Mouse (Mus musculus) bone marrow, adult 2 months (tissue): Measurements from ENCODE around the gene Olfml1.

ENCODE experiments used
- CTCF ChIP-seq: fragments of 200-500 bp; IDR thresholded peaks from 2 replicates; pipeline ENCODE4 v1.5.1; 2011; ENCODE audit warnings: low read length, control low read depth; ENCODE audit not compliant: control insufficient read depth, insufficient read depth
- POLR2A ChIP-seq: fragments of 200-500 bp; IDR thresholded peaks from 2 replicates; pipeline ENCODE4 v1.6.1; 2011; ENCODE audit warnings: low read depth, mild to moderate bottlenecking, control low read depth, low read length, borderline replicate concordance; ENCODE audit not compliant: control insufficient read depth

- TF ChIP-seq CTCF (no peak), POLR2A (no peak)
Measured at GRCm38 (mm10) chr7:107610880-107611279, 43.6 kb downstream of the Olfml1 start.
